Mouse (Mus musculus) MEL (cell line): ENCODE measurements at regions not wholly inside any gene's neighbourhood (a gene's known extent, or its start where the extent isn't known, plus 50 kb on each side); places are given as distances from the start of the nearest gene placed in this dataset.

Source experiments
- CTCF ChIP-seq, 3 experiments: IDR thresholded peaks in 2 of 3; conservative IDR thresholded peaks in 1 of 3; 2 replicates each; pipeline ENCODE4 v1.5.1; 2011 to 2012; ENCODE audit warnings: low read length in 3 of 3, low read depth in 2 of 3, mild to moderate bottlenecking in 2 of 3, improper control_type of control experiment in 1 of 3, inconsistent platforms in 1 of 3, mixed read lengths in 1 of 3, moderate library complexity in 1 of 3; ENCODE audit not compliant: control insufficient read depth in 1 of 3, insufficient read depth in 1 of 3, poor library complexity in 1 of 3, severe bottlenecking in 1 of 3
- ETS1 ChIP-seq: IDR thresholded peaks from 2 replicates; pipeline ENCODE4 v1.6.1; 2012; ENCODE audit warnings: low read depth, mild to moderate bottlenecking, inconsistent platforms, low read length, improper control_type of control experiment, moderate library complexity
- HCFC1 ChIP-seq: IDR thresholded peaks from 2 replicates; pipeline ENCODE4 v1.6.1; 2012; ENCODE audit warnings: low read depth, mild to moderate bottlenecking, inconsistent platforms, low read length, improper control_type of control experiment, moderate library complexity
- MAFK ChIP-seq: IDR thresholded peaks from 2 replicates; pipeline ENCODE4 v1.6.1; 2011; ENCODE audit warnings: low read depth, mild to moderate bottlenecking, low read length, improper control_type of control experiment, borderline replicate concordance
- MAX ChIP-seq: IDR thresholded peaks from 2 replicates; pipeline ENCODE4 v1.6.1; 2011; ENCODE audit warnings: low read length, improper control_type of control experiment
- MAZ ChIP-seq: IDR thresholded peaks from 2 replicates; pipeline ENCODE4 v1.6.1; 2012; ENCODE audit warnings: low read depth, mild to moderate bottlenecking, inconsistent platforms, low read length, improper control_type of control experiment
- MYB ChIP-seq: IDR thresholded peaks from 2 replicates; pipeline ENCODE4 v1.6.1; 2011; ENCODE audit warnings: mild to moderate bottlenecking, low read depth, low read length, improper control_type of control experiment
- NRF1 ChIP-seq: IDR thresholded peaks from 2 replicates; pipeline ENCODE4 v1.6.1; 2014; ENCODE audit warnings: low read depth, mild to moderate bottlenecking, inconsistent platforms, low read length, improper control_type of control experiment, moderate library complexity; ENCODE audit not compliant: poor library complexity, insufficient read depth, severe bottlenecking
- POLR2A ChIP-seq, 2 experiments: IDR thresholded peaks; 2 replicates each; pipeline ENCODE4 v1.6.1; 2011 to 2012; ENCODE audit warnings: low read length in 2 of 2, mild to moderate bottlenecking in 2 of 2, control low read depth in 1 of 2, improper control_type of control experiment in 1 of 2, low read depth in 1 of 2, moderate library complexity in 1 of 2; ENCODE audit not compliant: control insufficient read depth in 1 of 2, insufficient read depth in 1 of 2, poor library complexity in 1 of 2
- TBP ChIP-seq: IDR thresholded peaks from 2 replicates; pipeline ENCODE4 v1.8.0; 2011; ENCODE audit warnings: low read depth, low read length, improper control_type of control experiment
- USF2 ChIP-seq, 2 experiments: IDR thresholded peaks; 2 replicates each; pipeline ENCODE4 v1.6.1; 2011 to 2012; ENCODE audit warnings: improper control_type of control experiment in 2 of 2, low read length in 2 of 2, borderline replicate concordance in 1 of 2, inconsistent platforms in 1 of 2, low read depth in 1 of 2, mild to moderate bottlenecking in 1 of 2; ENCODE audit not compliant: insufficient read depth in 1 of 2
- ZC3H11A ChIP-seq: IDR thresholded peaks from 2 replicates; pipeline ENCODE4 v1.6.1; 2012; ENCODE audit warnings: low read depth, mild to moderate bottlenecking, inconsistent platforms, low read length, improper control_type of control experiment
- ZNF384 ChIP-seq: IDR thresholded peaks from 2 replicates; pipeline ENCODE4 v1.6.1; 2012; ENCODE audit warnings: low read depth, mild to moderate bottlenecking, inconsistent platforms, low read length, improper control_type of control experiment

DNA sequence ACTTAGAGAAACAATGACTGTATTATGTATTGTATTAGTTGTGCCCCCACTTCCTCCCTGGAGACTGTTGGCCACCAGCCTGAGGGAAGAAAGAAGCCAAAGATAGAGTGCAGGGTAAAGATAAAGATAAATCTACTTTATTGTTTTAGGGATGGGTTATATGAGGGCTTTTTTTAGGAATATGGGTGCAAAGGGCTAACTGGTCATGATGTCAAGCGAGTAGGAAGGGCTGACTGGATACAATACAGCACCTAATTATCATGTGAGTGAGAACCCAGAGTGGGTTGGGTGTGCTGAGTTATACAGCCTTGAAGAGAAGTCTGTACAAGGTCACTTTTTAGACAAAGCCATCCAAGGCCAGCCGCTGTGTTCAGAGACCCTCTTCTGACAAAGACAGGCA, 356.1 kb upstream of the Clec14a start:
- TF ChIP-seq CTCF (IDR thresholded peaks at IDR 0.05 in 2 of 3, conservative IDR thresholded peaks at IDR 0.05 in 1 of 3; ENCODE audit: control insufficient read depth in 1 of 3, insufficient read depth in 1 of 3, low read depth in 2 of 3, low read length in 3 of 3, poor library complexity in 1 of 3, severe bottlenecking in 1 of 3) (no peak), MAZ (no peak), TBP (no peak), ETS1 (no peak), HCFC1 (no peak), ZC3H11A (no peak), MAX (no peak), POLR2A (IDR thresholded peaks at IDR 0.05; ENCODE audit: control insufficient read depth in 1 of 2, insufficient read depth in 1 of 2, low read depth in 1 of 2, low read length in 2 of 2, poor library complexity in 1 of 2) (no peak), NRF1 (no peak), USF2 (IDR thresholded peaks at IDR 0.05; ENCODE audit: borderline replicate concordance in 1 of 2, insufficient read depth in 1 of 2, low read depth in 1 of 2, low read length in 2 of 2) (no peak), ZNF384 (no peak), MYB (no peak), MAFK (no peak)
